Mouse (Mus musculus) heart, postnatal 25 days (tissue): ENCODE results near the gene Bpifa1. TPM values are rescaled to one million over a fixed set of nuclear protein-coding genes. Genes with fewer than 3 reads are reported as not detected.

Experiments used
- DNase-seq: peaks from one replicate; pipeline ENCODE4 v3.0.0; 2022; ENCODE audit warnings: low spot score
- intact Hi-C: fragments of 180-260 bp; cut with DNase I; formaldehyde crosslinking; loops from one replicate; pipeline ENCODE4 v1.15.1; 2025
- total RNA-seq, 2 experiments: library from RNA; stranded (reverse); gene quantifications; 2 replicates each; pipeline ENCODE4 v1.2.3; 2021

Bpifa1 gene
- total RNA-seq, 2 experiments from 2014 or later, result not detected

DNA sequence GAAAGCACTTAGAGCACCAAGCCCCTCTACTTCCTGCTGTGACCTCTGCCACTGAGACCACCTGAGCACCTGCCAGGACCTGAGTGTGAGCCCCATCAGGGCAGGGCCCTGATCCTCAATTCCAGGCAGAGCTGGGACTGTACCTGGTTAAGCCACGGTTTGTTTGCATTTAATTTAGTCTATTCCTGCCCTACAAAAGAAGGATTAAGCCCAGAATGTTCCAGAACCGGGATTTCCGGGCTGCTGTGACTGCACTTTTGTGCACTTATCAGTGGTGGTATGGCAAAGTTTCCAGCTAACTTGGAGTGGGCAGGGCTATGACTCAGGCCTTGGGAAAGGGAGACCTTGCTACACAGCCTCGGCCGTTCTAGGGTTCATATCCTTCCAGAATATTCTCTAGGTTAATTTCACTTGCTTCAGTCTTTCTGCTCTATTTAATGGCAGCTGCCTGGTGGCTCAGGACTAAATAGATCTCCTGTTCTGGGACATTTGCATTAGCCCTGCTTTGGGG lies 51.4 kb downstream of the Bpifa1 start:
- no peak for DNase-seq
- intact Hi-C loops, result no loop called here

DNA sequence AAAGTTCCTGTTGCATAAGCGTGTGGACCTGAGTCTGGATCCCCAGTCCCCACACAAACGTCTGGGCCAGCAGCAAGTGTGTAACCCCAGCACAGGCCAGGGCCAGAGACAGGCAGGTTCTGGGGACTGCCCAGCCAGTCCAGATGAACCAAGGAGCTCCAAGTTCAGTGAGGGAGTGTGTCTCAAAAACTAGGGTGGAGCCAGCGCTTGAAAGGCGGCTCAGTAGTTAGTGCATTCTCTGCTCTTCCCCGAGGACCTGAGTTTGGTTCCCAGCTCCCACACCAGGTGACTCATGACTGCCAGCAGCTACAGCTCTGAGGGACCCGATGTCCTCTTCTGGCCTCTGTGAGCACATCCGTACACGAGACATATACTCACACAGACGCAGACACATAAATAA lies 54.4 kb downstream of the Bpifa1 start:
- DNase-seq, result no peak
- intact Hi-C loops, result no loop called here

Other genes starting within 250 kb of the Bpifa1 start
- not detected for gene Bpifb6, start 242.5 kb upstream of the Bpifa1 start, total RNA-seq
- gene Bpifb3, start 224.7 kb upstream of the Bpifa1 start, total RNA-seq, result not detected
- gene Bpifb4, start 204.7 kb upstream of the Bpifa1 start, total RNA-seq, result not detected
- not detected for gene Bpifa6, start 167.9 kb upstream of the Bpifa1 start, total RNA-seq
- gene Bpifa2, start 134.6 kb upstream of the Bpifa1 start, total RNA-seq, result not detected
- gene Bpifa3, start 12.5 kb upstream of the Bpifa1 start, total RNA-seq, result not detected
- gene Bpifa5, start 19.7 kb downstream of the Bpifa1 start, total RNA-seq, result not detected
- gene Bpifb1, start 47.9 kb downstream of the Bpifa1 start, total RNA-seq, result under 1 TPM in 1 of 2 experiments, not detected in 1; 0.17 TPM
- not detected for gene Bpifb5, start 80.9 kb downstream of the Bpifa1 start, total RNA-seq
- gene Bpifb9a, start 115.0 kb downstream of the Bpifa1 start, total RNA-seq, result not detected
- gene Bpifb9b, start 164.3 kb downstream of the Bpifa1 start, total RNA-seq, result not detected
- 10 to 100 TPM; 23.1 to 25.6 TPM for gene Cdk5rap1, start 230.1 kb downstream of the Bpifa1 start, total RNA-seq